Mouse (Mus musculus): Measurements from ENCODE around the gene Bap1. TPM values are rescaled to one million over a fixed set of nuclear protein-coding genes. Genes with fewer than 3 reads are reported as not detected.

Bap1 gene
- polyA plus RNA-seq, 1 experiment: 42.2 TPM

DNA sequence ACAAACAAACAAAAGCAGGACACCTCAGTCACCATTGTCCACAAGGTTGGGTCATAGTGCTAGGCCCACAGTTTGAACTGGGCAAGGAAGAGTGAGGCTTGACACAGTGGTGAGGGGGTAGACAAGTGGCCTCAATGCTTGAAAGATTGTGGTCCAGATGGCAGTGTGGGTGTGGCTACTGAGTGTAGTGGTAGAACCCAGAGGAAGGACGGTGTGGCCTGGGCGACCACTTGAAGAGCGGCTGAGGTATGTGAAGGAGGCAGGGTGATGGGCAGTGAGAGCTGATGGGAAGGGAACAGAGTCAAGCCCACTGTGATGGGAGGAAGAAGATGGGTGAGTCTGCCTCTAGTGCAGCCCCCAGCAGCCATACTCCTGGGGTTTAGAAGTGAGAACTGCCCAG is 36.6 kb upstream of the Bap1 start:
- Histone ChIP-seq H3K4me1 (ENCODE audit: control insufficient read depth, insufficient read depth, low read length) (no peaks in the 10 kb centered on the region), H3K9ac (ENCODE audit: low read depth, poor library complexity, severe bottlenecking) (no peak overlapping the region), H3K9me3 (replicated peaks; ENCODE audit: control insufficient read depth, insufficient read depth, low read length, poor library complexity, severe bottlenecking) (no peaks in the 10 kb centered on the region), H3K27ac (ENCODE audit: insufficient read depth, low read length) (no peak overlapping the region), H3K4me3 (ENCODE audit: low read depth, low read length) (no peak overlapping the region), H3K36me3 (ENCODE audit: control insufficient read depth, insufficient read depth, low read length, poor library complexity, severe bottlenecking) (no peaks in the 10 kb centered on the region), H3K27me3 (ENCODE audit: control insufficient read depth, insufficient read depth, low read length, poor library complexity, severe bottlenecking) (no peaks in the 10 kb centered on the region)
- TF ChIP-seq POLR2A (IDR thresholded peaks at IDR 0.05; ENCODE audit: insufficient read depth, low read length) (no peak), EP300 (IDR thresholded peaks at IDR 0.05; ENCODE audit: insufficient read depth, low read depth, low read length) (no peak), CTCF (IDR thresholded peaks at IDR 0.05; ENCODE audit: low read depth, low read length) (no peak)

DNA sequence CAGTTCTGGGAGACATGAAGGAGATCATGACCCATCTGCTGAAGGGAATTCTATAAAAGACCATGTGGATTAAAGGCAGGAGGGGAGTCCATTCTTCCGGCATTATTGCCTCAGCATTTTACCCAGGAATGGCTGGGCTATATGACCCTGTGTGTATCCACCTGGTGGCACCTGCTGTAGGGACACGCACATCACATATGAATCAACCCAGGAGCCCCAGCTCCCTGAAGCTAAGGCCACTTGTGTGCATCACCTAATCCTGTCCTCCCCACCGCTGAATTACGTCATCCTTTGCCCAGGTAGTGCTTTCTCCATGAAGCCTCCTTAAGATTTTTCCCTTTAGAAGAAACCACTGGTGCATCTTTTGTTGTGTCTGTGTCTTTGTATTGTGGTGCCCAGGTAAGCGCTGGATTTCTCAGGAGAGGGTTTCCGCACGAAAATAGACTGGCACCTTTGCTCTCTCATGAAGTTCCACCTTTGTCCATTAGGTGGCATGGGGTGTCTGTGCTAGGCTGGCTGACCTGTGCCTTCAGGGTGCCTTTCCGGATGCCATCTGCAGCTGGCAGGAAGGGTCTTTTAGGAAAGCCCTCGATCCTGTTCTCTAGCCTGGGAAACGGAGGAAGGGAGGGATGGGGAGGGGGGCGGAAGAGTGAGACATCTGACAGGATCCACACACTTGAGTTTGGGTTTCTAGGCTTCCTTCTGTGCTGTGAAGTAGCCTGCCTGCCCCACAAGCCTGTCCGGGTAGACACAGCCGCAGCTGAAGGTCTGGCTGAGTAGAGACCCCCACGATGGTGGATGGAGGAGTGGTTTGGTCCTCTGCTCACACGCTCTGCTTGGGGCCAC is 35.9 kb upstream of the Bap1 start:
- Histone ChIP-seq H3K36me3 (ENCODE audit: control insufficient read depth, insufficient read depth, low read length, poor library complexity, severe bottlenecking) (no peaks in the 10 kb centered on the region), H3K27ac (ENCODE audit: insufficient read depth, low read length) (no peak overlapping the region), H3K27me3 (ENCODE audit: control insufficient read depth, insufficient read depth, low read length, poor library complexity, severe bottlenecking) (no peaks in the 10 kb centered on the region), H3K4me3 (ENCODE audit: low read depth, low read length) (no peak overlapping the region), H3K4me1 (ENCODE audit: control insufficient read depth, insufficient read depth, low read length) (no peaks in the 10 kb centered on the region), H3K9ac (ENCODE audit: low read depth, poor library complexity, severe bottlenecking) (no peak overlapping the region), H3K9me3 (replicated peaks; ENCODE audit: control insufficient read depth, insufficient read depth, low read length, poor library complexity, severe bottlenecking) (no peaks in the 10 kb centered on the region)
- no peak for TF ChIP-seq EP300 (IDR thresholded peaks at IDR 0.05; ENCODE audit: insufficient read depth, low read depth, low read length)
- no peak for TF ChIP-seq POLR2A (IDR thresholded peaks at IDR 0.05; ENCODE audit: insufficient read depth, low read length)
- peak; percentile 70 for TF ChIP-seq CTCF (IDR thresholded peaks at IDR 0.05; ENCODE audit: low read depth, low read length)

DNA sequence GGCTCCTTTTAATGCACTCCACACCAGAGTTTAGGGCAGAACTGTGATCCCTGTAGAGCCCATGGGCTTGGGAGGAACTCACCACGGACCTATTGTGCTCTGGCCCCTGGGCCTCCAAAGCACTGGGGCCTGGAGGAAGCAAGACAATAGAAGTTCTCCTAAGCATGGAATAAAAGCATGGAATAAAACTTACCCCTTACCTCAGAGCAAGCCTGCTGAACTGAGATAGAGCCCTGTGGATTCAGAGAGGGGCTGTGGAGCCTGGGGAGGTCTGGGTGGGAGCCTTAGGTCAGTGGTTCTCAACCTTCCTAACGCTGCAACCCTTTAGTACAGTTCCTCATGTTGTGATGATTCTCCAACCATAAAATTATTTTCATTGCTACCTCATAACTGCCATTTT is 34.4 kb upstream of the Bap1 start, which contains the start of gene Nisch:
Gene Nisch, minus strand, starts transcription at position 101 of the 400 bp plus-strand sequence.
- TF ChIP-seq POLR2A (IDR thresholded peaks at IDR 0.05; ENCODE audit: insufficient read depth, low read length) (no peak), CTCF (IDR thresholded peaks at IDR 0.05; ENCODE audit: low read depth, low read length) (no peak), EP300 (IDR thresholded peaks at IDR 0.05; ENCODE audit: insufficient read depth, low read depth, low read length) (no peak)
- Histone ChIP-seq H3K9ac (ENCODE audit: low read depth, poor library complexity, severe bottlenecking) (no peak within 1 kb of the TSS), H3K27me3 (ENCODE audit: control insufficient read depth, insufficient read depth, low read length, poor library complexity, severe bottlenecking) (no peaks in the 10 kb centered on the region), H3K27ac (ENCODE audit: insufficient read depth, low read length) (no peak within 1 kb of the TSS), H3K4me3 (ENCODE audit: low read depth, low read length) (no peak within 1 kb of the TSS), H3K4me1 (ENCODE audit: control insufficient read depth, insufficient read depth, low read length) (no peaks in the 10 kb centered on the region), H3K36me3 (ENCODE audit: control insufficient read depth, insufficient read depth, low read length, poor library complexity, severe bottlenecking) (no peaks in the 10 kb centered on the region), H3K9me3 (replicated peaks; ENCODE audit: control insufficient read depth, insufficient read depth, low read length, poor library complexity, severe bottlenecking) (no peaks in the 10 kb centered on the region)

DNA sequence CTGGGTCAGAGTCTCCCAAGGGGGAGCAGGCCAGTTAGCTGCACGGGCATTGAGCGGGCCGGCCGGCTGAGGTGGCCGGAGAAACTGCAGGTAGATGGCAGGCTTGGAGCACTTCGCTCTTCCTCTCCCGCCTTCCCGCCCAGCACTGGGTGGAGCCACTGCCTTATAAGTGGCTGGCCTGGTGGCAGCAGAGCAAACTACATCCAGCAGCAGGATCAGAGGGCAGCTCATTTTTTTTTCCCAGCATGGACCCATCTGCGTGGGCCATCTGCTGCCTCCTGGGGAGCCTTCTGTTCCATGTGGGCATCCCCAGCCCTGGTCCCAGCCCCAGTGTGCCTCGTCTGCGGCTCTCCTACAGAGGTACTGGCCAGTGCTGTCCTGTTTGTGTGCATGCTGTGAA is 33.6 kb upstream of the Bap1 start, which contains the start of gene Sema3g:
Gene Sema3g, plus strand, starts transcription at position 195 of the 400 bp plus-strand sequence.
- H3K9ac ChIP-seq (ENCODE audit: low read depth, poor library complexity, severe bottlenecking): no peak within 1 kb of the TSS
- H3K27me3 ChIP-seq (ENCODE audit: control insufficient read depth, insufficient read depth, low read length, poor library complexity, severe bottlenecking): no peaks in the 10 kb centered on the region
- no peaks in the 10 kb centered on the region for H3K9me3 ChIP-seq (replicated peaks; ENCODE audit: control insufficient read depth, insufficient read depth, low read length, poor library complexity, severe bottlenecking)
- H3K4me3 ChIP-seq (ENCODE audit: low read depth, low read length): no peak within 1 kb of the TSS
- TF ChIP-seq CTCF (IDR thresholded peaks at IDR 0.05; ENCODE audit: low read depth, low read length): peak; percentile 48
- TF ChIP-seq EP300 (IDR thresholded peaks at IDR 0.05; ENCODE audit: insufficient read depth, low read depth, low read length): no peak
- TF ChIP-seq POLR2A (IDR thresholded peaks at IDR 0.05; ENCODE audit: insufficient read depth, low read length): no peak
- H3K27ac ChIP-seq (ENCODE audit: insufficient read depth, low read length): no peak within 1 kb of the TSS
- H3K4me1 ChIP-seq (ENCODE audit: control insufficient read depth, insufficient read depth, low read length): no peaks in the 10 kb centered on the region
- no peaks in the 10 kb centered on the region for H3K36me3 ChIP-seq (ENCODE audit: control insufficient read depth, insufficient read depth, low read length, poor library complexity, severe bottlenecking)

DNA sequence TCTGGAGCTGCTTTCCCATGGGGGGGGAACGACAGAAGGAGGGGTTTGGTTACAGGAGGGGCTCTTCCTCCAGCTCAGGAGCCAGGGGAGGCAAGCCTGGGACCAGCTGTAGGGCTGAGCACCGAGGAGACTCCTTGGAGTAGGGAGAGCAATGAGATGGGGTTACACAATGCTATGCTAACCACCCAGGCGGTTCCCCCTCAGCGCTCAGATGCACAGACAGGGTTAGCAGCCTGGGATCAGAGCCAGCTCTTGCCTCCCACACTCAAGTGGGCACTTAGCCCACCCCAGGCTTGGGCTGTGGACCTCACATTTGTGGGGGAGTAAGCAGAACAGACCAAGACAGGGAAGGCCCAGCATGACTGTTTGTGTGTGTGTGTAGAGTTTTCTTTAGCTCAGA is 24.3 kb upstream of the Bap1 start:
- Histone ChIP-seq H3K9me3 (replicated peaks; ENCODE audit: control insufficient read depth, insufficient read depth, low read length, poor library complexity, severe bottlenecking) (no peaks in the 10 kb centered on the region), H3K4me3 (ENCODE audit: low read depth, low read length) (no peak overlapping the region), H3K27me3 (ENCODE audit: control insufficient read depth, insufficient read depth, low read length, poor library complexity, severe bottlenecking) (no peaks in the 10 kb centered on the region), H3K36me3 (ENCODE audit: control insufficient read depth, insufficient read depth, low read length, poor library complexity, severe bottlenecking) (no peaks in the 10 kb centered on the region), H3K27ac (ENCODE audit: insufficient read depth, low read length) (no peak overlapping the region), H3K4me1 (ENCODE audit: control insufficient read depth, insufficient read depth, low read length) (peaks cover 2% of the 10 kb centered on the region), H3K9ac (ENCODE audit: low read depth, poor library complexity, severe bottlenecking) (no peak overlapping the region)
- TF ChIP-seq EP300 (IDR thresholded peaks at IDR 0.05; ENCODE audit: insufficient read depth, low read depth, low read length) (no peak), CTCF (IDR thresholded peaks at IDR 0.05; ENCODE audit: low read depth, low read length) (no peak), POLR2A (IDR thresholded peaks at IDR 0.05; ENCODE audit: insufficient read depth, low read length) (no peak)

DNA sequence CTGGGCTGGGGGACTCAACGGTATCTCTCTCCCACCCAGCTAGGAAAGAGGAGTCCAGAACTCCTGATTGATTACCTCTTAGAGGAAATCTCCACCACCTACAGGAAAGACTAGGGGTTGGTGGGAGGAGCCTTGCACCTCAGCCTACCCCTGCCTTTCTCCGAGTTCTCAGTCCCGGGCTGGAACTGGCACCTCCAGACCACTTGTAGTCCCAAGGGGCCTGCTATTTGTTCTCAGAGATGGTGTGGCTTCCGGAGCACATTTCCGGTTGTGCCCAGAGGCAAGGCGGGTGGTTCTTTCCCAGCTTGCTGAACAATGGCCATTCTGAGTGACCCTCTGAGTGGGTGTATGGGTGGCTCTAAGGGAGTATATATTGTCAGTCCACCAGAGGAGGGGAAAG is 23.0 kb upstream of the Bap1 start:
- Histone ChIP-seq H3K27me3 (ENCODE audit: control insufficient read depth, insufficient read depth, low read length, poor library complexity, severe bottlenecking) (no peaks in the 10 kb centered on the region), H3K9me3 (replicated peaks; ENCODE audit: control insufficient read depth, insufficient read depth, low read length, poor library complexity, severe bottlenecking) (no peaks in the 10 kb centered on the region), H3K9ac (ENCODE audit: low read depth, poor library complexity, severe bottlenecking) (no peak overlapping the region), H3K4me3 (ENCODE audit: low read depth, low read length) (no peak overlapping the region), H3K27ac (ENCODE audit: insufficient read depth, low read length) (no peak overlapping the region), H3K36me3 (ENCODE audit: control insufficient read depth, insufficient read depth, low read length, poor library complexity, severe bottlenecking) (no peaks in the 10 kb centered on the region), H3K4me1 (ENCODE audit: control insufficient read depth, insufficient read depth, low read length) (peaks cover 2% of the 10 kb centered on the region)
- TF ChIP-seq CTCF (IDR thresholded peaks at IDR 0.05; ENCODE audit: low read depth, low read length) (no peak), POLR2A (IDR thresholded peaks at IDR 0.05; ENCODE audit: insufficient read depth, low read length) (no peak), EP300 (IDR thresholded peaks at IDR 0.05; ENCODE audit: insufficient read depth, low read depth, low read length) (0 out of 2 replicates have a peak, but pooled peaks have one; percentile 18)

All from ES-Bruce4 (cell line).